Mouse (Mus musculus) adrenal gland, postnatal 14 days (tissue): ENCODE data around the gene Tedc1. TPM values are rescaled to one million over a fixed set of nuclear protein-coding genes. Genes with fewer than 3 reads are reported as not detected.

Experiments used
- DNase-seq: peaks from one replicate; pipeline ENCODE4 v3.0.0; 2021; ENCODE audit warnings: mixed read lengths
- total RNA-seq: library from RNA; stranded (reverse); gene quantifications from 2 replicates; pipeline ENCODE4 v1.2.3, GENCODE M21; 2021

Gene Tedc1
- total RNA-seq, 1 experiment from 2014 or later, result 3.7 TPM

DNA sequence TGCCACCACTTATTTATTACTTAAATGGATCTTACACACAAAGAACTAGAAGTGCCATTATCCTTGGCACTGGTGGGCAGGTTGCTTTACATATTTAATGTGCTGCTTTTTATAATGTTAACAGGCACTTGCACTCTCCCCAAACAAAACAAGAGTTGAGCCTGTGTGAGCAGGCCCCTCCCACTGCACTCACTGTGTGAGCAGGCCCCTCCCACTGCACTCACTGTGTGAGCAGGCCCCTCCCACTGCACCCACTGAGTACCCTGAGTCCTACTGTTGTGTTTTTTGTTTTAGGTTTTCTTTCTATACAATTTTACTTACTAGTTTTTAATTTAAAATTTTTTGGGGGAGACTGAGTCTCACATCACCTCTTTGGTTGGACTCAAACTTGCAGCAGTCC is 45.8 kb downstream of the Tedc1 start:
- no peak for DNase-seq

DNA sequence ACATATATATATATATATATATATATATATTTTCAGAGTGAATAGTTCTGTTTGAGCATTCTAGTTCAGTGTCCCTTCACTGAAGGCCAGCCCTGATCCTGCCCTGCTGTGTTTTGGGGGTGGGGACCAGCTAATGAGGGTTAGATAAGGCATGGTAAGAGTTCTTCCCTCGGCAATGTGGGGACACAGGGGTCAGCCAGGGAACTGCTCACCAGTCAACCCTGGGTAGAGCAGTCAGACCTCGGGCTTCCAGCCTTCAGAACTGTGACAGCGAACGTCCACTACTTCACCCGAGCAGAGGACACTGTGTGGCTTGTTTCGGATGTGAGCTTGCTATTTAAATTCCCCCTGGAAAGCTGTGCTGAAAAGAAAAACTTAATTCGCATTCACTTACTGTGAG is 47.3 kb downstream of the Tedc1 start:
- no peak for DNase-seq

DNA sequence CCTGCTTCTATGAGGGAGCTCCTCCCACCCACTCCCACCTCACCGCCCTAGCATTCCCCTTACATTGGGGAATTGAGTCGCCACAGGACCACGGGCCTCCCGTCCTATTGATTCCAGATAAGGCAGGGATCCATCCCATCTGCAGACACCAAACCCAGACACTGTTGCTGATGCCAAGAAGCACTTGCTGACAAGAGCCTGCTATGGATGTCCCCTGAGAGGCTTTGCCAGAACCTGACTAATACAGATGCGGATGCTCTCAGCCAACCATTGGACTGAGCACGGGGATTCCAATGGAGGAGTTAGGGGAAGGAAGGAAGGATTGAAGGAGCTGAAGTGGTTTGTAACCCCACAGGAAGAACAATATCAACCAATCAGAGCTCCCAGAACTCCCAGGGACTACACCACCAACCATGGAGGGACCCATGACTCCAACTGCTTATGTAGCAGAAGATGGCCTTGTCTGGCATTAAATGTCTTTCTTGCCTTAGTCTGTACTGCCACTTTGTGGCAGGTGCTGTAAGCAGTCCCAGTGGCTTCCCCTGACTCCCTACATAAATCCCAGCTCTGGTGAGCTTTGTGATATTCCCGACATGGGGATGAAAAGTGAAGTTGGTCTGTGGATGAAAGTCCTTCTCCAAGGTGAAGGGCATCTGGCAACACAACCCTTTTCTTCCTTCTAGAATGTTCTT is 49.2 kb downstream of the Tedc1 start:
- peak; percentile 41 for DNase-seq

GRCm38 (mm10) chr12:113207737-113208136 is 51.5 kb downstream of the Tedc1 start:
- peak; percentile 39 for DNase-seq

GRCm38 (mm10) chr12:113210586-113211378 is 54.6 kb downstream of the Tedc1 start:
- DNase-seq, result peak; percentile 35

- no peak for DNase-seq
Measured at GRCm38 (mm10) chr12:113211772-113212171, 55.6 kb downstream of the Tedc1 start.

GRCm38 (mm10) chr12:113212326-113212924 is 56.2 kb downstream of the Tedc1 start:
- DNase-seq, result no peak

DNA sequence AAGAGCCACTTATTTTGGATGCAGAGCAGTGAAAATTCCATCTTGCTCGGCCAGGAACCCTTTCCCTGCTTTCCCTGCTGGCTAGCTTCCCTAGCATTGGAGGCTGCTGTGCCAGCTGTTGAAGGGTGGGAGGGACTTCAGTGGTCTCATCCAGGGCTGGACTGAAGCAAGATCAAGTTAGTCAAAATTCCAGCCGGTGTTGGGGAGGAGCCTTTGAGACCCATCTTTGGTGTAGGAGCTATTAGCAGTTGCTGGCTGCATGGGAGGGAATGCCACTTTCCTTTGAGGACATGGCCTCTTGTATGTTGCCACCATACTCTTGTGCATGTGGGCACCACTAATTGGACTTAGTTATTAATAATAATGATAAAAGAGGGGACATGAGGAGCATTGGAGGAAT is 57.0 kb downstream of the Tedc1 start:
- no peak for DNase-seq

- DNase-seq, result no peak
Measured at GRCm38 (mm10) chr12:113214072-113214808, 58.0 kb downstream of the Tedc1 start.

DNA sequence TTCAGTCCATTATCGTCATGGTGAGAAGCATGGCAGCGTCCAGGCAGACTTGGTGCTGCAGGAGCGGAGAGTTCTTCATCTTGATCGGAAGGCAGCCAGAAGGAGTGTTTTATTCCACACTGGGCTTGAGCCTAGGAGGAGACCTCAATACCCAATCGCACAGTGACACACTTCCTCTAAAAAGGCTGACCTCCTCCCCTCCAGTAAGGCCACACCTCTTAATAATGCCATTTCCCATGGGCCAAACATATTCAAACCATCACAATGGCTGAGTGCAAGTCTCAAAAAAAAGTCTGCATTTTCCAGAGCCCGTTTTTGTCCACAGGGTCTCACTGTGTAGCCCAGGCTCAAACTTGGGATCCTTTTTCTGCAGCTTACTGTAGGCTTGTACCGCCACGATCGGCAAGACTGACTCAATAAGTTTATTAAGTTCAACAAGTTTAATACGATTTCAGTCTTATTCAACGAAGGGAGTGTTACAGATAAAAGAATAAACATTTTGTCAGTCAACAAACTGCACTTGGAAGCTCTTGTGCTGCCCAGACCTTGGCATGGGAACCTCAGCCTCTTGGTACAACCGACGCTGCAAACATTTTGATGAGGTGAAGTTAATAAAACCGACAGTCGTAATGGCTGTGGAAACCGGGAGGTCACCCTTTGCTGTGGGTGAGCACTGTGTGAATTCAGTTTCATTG is 58.9 kb downstream of the Tedc1 start:
- DNase-seq, result no peak

Other genes starting within 250 kb of the Tedc1 start
- 18.6 and 20.8 TPM in 2 replicates for gene Jag2, start 226.6 kb upstream of the Tedc1 start, total RNA-seq
- 32.5 and 35.7 TPM in 2 replicates for gene Nudt14, start 214.3 kb upstream of the Tedc1 start, total RNA-seq
- gene Btbd6, start 179.9 kb upstream of the Tedc1 start, total RNA-seq, result 18.3 and 21.1 TPM in 2 replicates
- gene Brf1, start 155.7 kb upstream of the Tedc1 start, total RNA-seq, result 46.3 and 57.7 TPM in 2 replicates
- 30.0 and 31.1 TPM in 2 replicates for gene Pacs2, start 141.9 kb upstream of the Tedc1 start, total RNA-seq
- 0.37 and 0.49 TPM in 2 replicates for gene Tex22, start 81.9 kb upstream of the Tedc1 start, total RNA-seq
- gene Mta1, start 58.1 kb upstream of the Tedc1 start, total RNA-seq, result 83.7 and 94.0 TPM in 2 replicates
- gene Crip2, start 16.2 kb upstream of the Tedc1 start, total RNA-seq, result 152 and 174 TPM in 2 replicates
- 79.4 and 132 TPM in 2 replicates for gene Crip1, start 10.1 kb upstream of the Tedc1 start, total RNA-seq
- gene Tmem121, start 29.5 kb downstream of the Tedc1 start, total RNA-seq, result 3.4 and 4.7 TPM in 2 replicates